Comparison of ENCODE assay signal across 30 mouse cellular contexts in the genomic region with DNA sequence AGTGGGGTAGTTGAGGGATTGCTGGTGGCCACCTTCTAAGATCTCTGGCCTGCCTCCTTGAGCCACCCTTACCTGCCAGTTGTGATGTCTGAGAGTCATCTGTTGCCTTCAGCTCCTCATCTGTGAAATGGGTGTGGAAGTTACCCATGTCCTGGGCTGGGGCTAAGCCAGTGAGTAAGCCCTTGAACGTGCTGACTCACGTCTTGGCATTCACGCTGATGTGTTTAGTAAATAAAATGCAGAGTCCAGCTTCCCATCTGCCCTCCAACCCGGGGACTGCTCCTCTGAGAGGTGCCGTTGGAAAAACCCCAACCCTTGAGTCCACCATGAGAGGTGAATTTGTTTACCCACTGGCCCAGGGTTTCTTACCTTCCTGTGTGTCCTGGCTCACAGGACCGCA. TPM values are rescaled to one million over a fixed set of nuclear protein-coding genes. Genes with fewer than 3 reads are reported as not detected.
DNase-seq lines count a peak whose midpoint lies in the region; ATAC-seq lines count a peak whose summit lies in the region.
"Had no signal": no experiment of that assay in that cellular context is flagged by ENCODE, and none has a peak within 500 bp of the region (broad histone marks: within the 10 kb centered on the region; RNA-seq: fewer than 3 reads in every experiment).

No protein-coding gene starts in this region.

- no peaks in the 10 kb centered on the region for H3K27me3 ChIP-seq in kidney, embryonic 15.5 days
- no peaks in the 10 kb centered on the region for H3K27me3 ChIP-seq in midbrain, embryonic 13.5 days
- no peaks in the 10 kb centered on the region for H3K27me3 ChIP-seq in midbrain, embryonic 16.5 days (ENCODE audit: control insufficient read depth, insufficient read depth, low read depth, low read length)
- no peaks in the 10 kb centered on the region for H3K27me3 ChIP-seq in intestine, embryonic 16.5 days (replicated peaks; ENCODE audit: control insufficient read depth, insufficient read depth, low read length)
- H3K27me3 ChIP-seq: embryonic facial prominence, embryonic 12.5 days; embryonic facial prominence, embryonic 15.5 days; heart, embryonic 13.5 days had no signal

- no peak for ATAC-seq in kidney, embryonic 15.5 days (replicated peaks; ENCODE audit: low FRiP score)
- ATAC-seq in midbrain, embryonic 13.5 days, result no peak
- no peak for ATAC-seq in midbrain, embryonic 16.5 days
- no peak for ATAC-seq in intestine, embryonic 16.5 days
- ATAC-seq: activated CD4-positive, CD25-positive, alpha-beta regulatory T cell, adult 4 months; CD4-positive, CD25-positive, alpha-beta regulatory T cell, adult 4 months; forebrain, embryonic 14.5 days; forebrain, postnatal 0 days; hindbrain, postnatal 0 days; inflammation-experienced regulatory T-cells, adult 6 months; intestine, postnatal 0 days had no signal

- DNase-seq in adrenal gland, adult 2 months, result peak; percentile 37
- DNase-seq in adrenal gland, postnatal 4 days (ENCODE audit: low spot score in 2 of 2), result no peak
- DNase-seq in kidney, postnatal 10 days, result no peak
- DNase-seq in adrenal gland, postnatal 36 days, result peak; percentile 12 to 28
- DNase-seq: cerebellum, adult 11 months; cerebellum, adult 2 months; cerebellum, adult 9-11 months; cerebellum, postnatal 25 days; forebrain, postnatal 0 days; gastrocnemius, postnatal 36 days; heart, adult 2 months; heart, postnatal 14 days; heart, postnatal 4 days had no signal

- no peaks in the 10 kb centered on the region for H3K36me3 ChIP-seq in kidney, embryonic 15.5 days
- peaks cover 26% of the 10 kb centered on the region for H3K36me3 ChIP-seq in midbrain, embryonic 13.5 days
- H3K36me3 ChIP-seq in midbrain, embryonic 16.5 days (ENCODE audit: control insufficient read depth, insufficient read depth, low read length), result peaks cover 7% of the 10 kb centered on the region; the same call in 1 of the 2 replicates
- H3K36me3 ChIP-seq in intestine, embryonic 16.5 days (ENCODE audit: control insufficient read depth, insufficient read depth, low read length), result no peaks in the 10 kb centered on the region
- H3K36me3 ChIP-seq: embryonic facial prominence, embryonic 12.5 days; embryonic facial prominence, embryonic 15.5 days; heart, embryonic 10.5 days; heart, embryonic 13.5 days had no signal

- H3K4me2 ChIP-seq in kidney, embryonic 15.5 days, result no peak overlapping the region
- H3K4me2 ChIP-seq in midbrain, embryonic 13.5 days (replicated peaks), result no peak overlapping the region
- H3K4me2 ChIP-seq in midbrain, embryonic 16.5 days (ENCODE audit: low read length), result no peak overlapping the region
- H3K4me2 ChIP-seq in intestine, embryonic 16.5 days (ENCODE audit: low read depth, low read length), result no peak overlapping the region
- H3K4me2 ChIP-seq: embryonic facial prominence, embryonic 12.5 days; embryonic facial prominence, embryonic 15.5 days; heart, embryonic 13.5 days; hindbrain, embryonic 14.5 days had no signal

- peaks cover 90% of the 10 kb centered on the region for H3K4me1 ChIP-seq in kidney, embryonic 15.5 days
- H3K4me1 ChIP-seq in midbrain, embryonic 13.5 days (replicated peaks), result peaks cover 2% of the 10 kb centered on the region; the same call in 1 of the 2 replicates
- no peaks in the 10 kb centered on the region for H3K4me1 ChIP-seq in midbrain, embryonic 16.5 days (ENCODE audit: control insufficient read depth, insufficient read depth, low read length)
- no peaks in the 10 kb centered on the region for H3K4me1 ChIP-seq in intestine, embryonic 16.5 days (ENCODE audit: control insufficient read depth, insufficient read depth, low read length)

- no peaks in the 10 kb centered on the region for H3K9me3 ChIP-seq in kidney, embryonic 15.5 days (replicated peaks)
- H3K9me3 ChIP-seq in midbrain, embryonic 13.5 days, result no peaks in the 10 kb centered on the region
- H3K9me3 ChIP-seq in midbrain, embryonic 16.5 days (replicated peaks; ENCODE audit: control insufficient read depth, low read length, poor library complexity, severe bottlenecking), result no peaks in the 10 kb centered on the region
- no peaks in the 10 kb centered on the region for H3K9me3 ChIP-seq in intestine, embryonic 16.5 days (ENCODE audit: control insufficient read depth, low read length)
- H3K9me3 ChIP-seq: embryonic facial prominence, embryonic 12.5 days; embryonic facial prominence, embryonic 15.5 days; heart, embryonic 10.5 days; heart, embryonic 13.5 days had no signal

- no peak overlapping the region for H3K9ac ChIP-seq in kidney, embryonic 15.5 days
- 0 out of 2 replicates have a peak overlapping the region, but pooled peaks have one; percentile 4 for H3K9ac ChIP-seq in midbrain, embryonic 13.5 days (replicated peaks)
- no peak overlapping the region for H3K9ac ChIP-seq in midbrain, embryonic 16.5 days (ENCODE audit: low read depth, low read length)
- H3K9ac ChIP-seq in intestine, embryonic 16.5 days (ENCODE audit: low read depth, low read length), result no peak overlapping the region
- H3K9ac ChIP-seq: embryonic facial prominence, embryonic 12.5 days; embryonic facial prominence, embryonic 15.5 days; forebrain, postnatal 0 days; heart, embryonic 13.5 days; hindbrain, embryonic 14.5 days had no signal

- peak overlapping the region; percentile 6; the same call in 1 of the 2 replicates for H3K27ac ChIP-seq in kidney, embryonic 15.5 days
- H3K27ac ChIP-seq in midbrain, embryonic 13.5 days, result no peak overlapping the region
- no peak overlapping the region for H3K27ac ChIP-seq in midbrain, embryonic 16.5 days (ENCODE audit: low read length)
- no peak overlapping the region for H3K27ac ChIP-seq in intestine, embryonic 16.5 days (ENCODE audit: low read length)
- H3K27ac ChIP-seq: embryonic facial prominence, embryonic 12.5 days; embryonic facial prominence, embryonic 15.5 days; heart, adult 2 months; heart, embryonic 13.5 days; hindbrain, embryonic 14.5 days; hindbrain, postnatal 0 days had no signal

- H3K4me3 ChIP-seq in kidney, embryonic 15.5 days (replicated peaks), result no peak overlapping the region
- H3K4me3 ChIP-seq in midbrain, embryonic 13.5 days (replicated peaks), result no peak overlapping the region
- no peak overlapping the region for H3K4me3 ChIP-seq in midbrain, embryonic 16.5 days (ENCODE audit: low read depth, low read length)
- no peak overlapping the region for H3K4me3 ChIP-seq in intestine, embryonic 16.5 days (ENCODE audit: low read length)
- H3K4me3 ChIP-seq: embryonic facial prominence, embryonic 12.5 days; embryonic facial prominence, embryonic 15.5 days; heart, adult 2 months; heart, embryonic 10.5 days; heart, embryonic 13.5 days had no signal

- 84% methylated on average over 6 of the region's 6 CpGs for WGBS in kidney, embryonic 15.5 days
- 94% methylated on average over 6 of the region's 6 CpGs for WGBS in midbrain, embryonic 13.5 days
- WGBS in midbrain, embryonic 16.5 days, result 92% methylated on average over 6 of the region's 6 CpGs
- 67% methylated on average over 6 of the region's 6 CpGs for WGBS in intestine, embryonic 16.5 days

RNA-seq across cellular contexts. Expression of a gene that starts 13.3 kb away (rescaled TPM):
- 1 to 10 TPM; 1.4 to 2.6 TPM for total RNA-seq in adrenal gland, adult 2 months (2021)
- 0.93 and 3.0 TPM in 2 replicates for polyA plus RNA-seq in adrenal gland, adult 2 months (2012; rRNA removed)
- total RNA-seq in adrenal gland, postnatal 4 days (2021), result 1 to 10 TPM; 3.6 to 4.0 TPM
- 4.7 and 5.0 TPM in 2 replicates for polyA plus RNA-seq in kidney, embryonic 15.5 days (2015; fragmentation: Nextera tagmentation; extraction: Ambion mirVana)
- 31.8 and 38.7 TPM in 2 replicates for polyA plus RNA-seq in midbrain, embryonic 13.5 days (2015; fragmentation: Nextera tagmentation; extraction: Ambion mirVana)
- 39.1 and 42.3 TPM in 2 replicates for polyA plus RNA-seq in midbrain, embryonic 16.5 days (2015; fragmentation: Nextera tagmentation; extraction: Ambion mirVana)
- total RNA-seq in adrenal gland, postnatal 36 days (2021), result 1 to 10 TPM; 1.1 to 1.4 TPM
- polyA plus RNA-seq in intestine, embryonic 16.5 days (2015; fragmentation: Nextera tagmentation; extraction: Ambion mirVana), result 0.89 and 2.0 TPM in 2 replicates
- total RNA-seq: granulocyte monocyte progenitor cell, adult 5-6 weeks had no signal
- polyA plus RNA-seq: activated CD4-positive, CD25-positive, alpha-beta regulatory T cell, adult 4 months; CD4-positive, CD25-positive, alpha-beta regulatory T cell, adult 4 months; inflammation-experienced regulatory T-cells, adult 6 months had no signal

RNA-seq across cellular contexts. Expression of a gene that starts 27.5 kb away (rescaled TPM):
- 1 to 10 TPM; 3.6 to 7.2 TPM for total RNA-seq in adrenal gland, adult 2 months (2021)
- polyA plus RNA-seq in adrenal gland, adult 2 months (2012; rRNA removed), result 8.1 and 10.2 TPM in 2 replicates
- 10 to 100 TPM; 18.8 to 24.0 TPM for total RNA-seq in adrenal gland, postnatal 4 days (2021)
- 38.2 and 45.2 TPM in 2 replicates for polyA plus RNA-seq in kidney, embryonic 15.5 days (2015; fragmentation: Nextera tagmentation; extraction: Ambion mirVana)
- 14.0 and 15.2 TPM in 2 replicates for polyA plus RNA-seq in midbrain, embryonic 13.5 days (2015; fragmentation: Nextera tagmentation; extraction: Ambion mirVana)
- polyA plus RNA-seq in midbrain, embryonic 16.5 days (2015; fragmentation: Nextera tagmentation; extraction: Ambion mirVana), result 5.0 and 5.4 TPM in 2 replicates
- 10 to 100 TPM in 1 of 2 experiments, 1 to 10 TPM in 1; 1.9 to 10.5 TPM for total RNA-seq in adrenal gland, postnatal 36 days (2021)
- polyA plus RNA-seq in intestine, embryonic 16.5 days (2015; fragmentation: Nextera tagmentation; extraction: Ambion mirVana), result 15.8 and 20.2 TPM in 2 replicates
- total RNA-seq: gastrocnemius, adult 8-10 months had no signal

RNA-seq across cellular contexts. Expression of a gene that starts 27.7 kb away (rescaled TPM):
- 100 to 1,000 TPM; 230 to 235 TPM for total RNA-seq in adrenal gland, adult 2 months (2021)
- polyA plus RNA-seq in adrenal gland, adult 2 months (2012; rRNA removed), result 151 and 158 TPM in 2 replicates
- 100 to 1,000 TPM; 221 to 224 TPM for total RNA-seq in adrenal gland, postnatal 4 days (2021)
- 157 and 175 TPM in 2 replicates for polyA plus RNA-seq in kidney, embryonic 15.5 days (2015; fragmentation: Nextera tagmentation; extraction: Ambion mirVana)
- polyA plus RNA-seq in midbrain, embryonic 13.5 days (2015; fragmentation: Nextera tagmentation; extraction: Ambion mirVana), result 238 and 263 TPM in 2 replicates
- polyA plus RNA-seq in midbrain, embryonic 16.5 days (2015; fragmentation: Nextera tagmentation; extraction: Ambion mirVana), result 338 and 394 TPM in 2 replicates
- total RNA-seq in adrenal gland, postnatal 36 days (2021), result 100 to 1,000 TPM; 213 to 255 TPM
- 155 and 161 TPM in 2 replicates for polyA plus RNA-seq in intestine, embryonic 16.5 days (2015; fragmentation: Nextera tagmentation; extraction: Ambion mirVana)

Comparison
In these comparisons a context has a peak if more than half of its experiments do, and no peak if none do; other contexts are left out.
1. DNase-seq: peak in adrenal gland, adult 2 months (single experiment) and adrenal gland, postnatal 36 days (2 of 2); none in adrenal gland, postnatal 4 days (0 of 2) and kidney, postnatal 10 days (single experiment).